Mouse (Mus musculus) cerebellum, adult 2 months (tissue): ENCODE data around the gene Tac4.

Experiments used
- CTCF ChIP-seq: fragments of 200-500 bp; IDR thresholded peaks from 2 replicates; pipeline ENCODE4 v1.5.1; 2011; ENCODE audit warnings: low read depth, mild to moderate bottlenecking, control low read depth, low read length, moderate library complexity, borderline replicate concordance; ENCODE audit not compliant: insufficient read depth
- POLR2A ChIP-seq: fragments of 200-500 bp; IDR thresholded peaks from 2 replicates; pipeline ENCODE4 v1.6.1; 2011; ENCODE audit warnings: low read length, control low read depth, borderline replicate concordance; ENCODE audit not compliant: insufficient read depth

DNA sequence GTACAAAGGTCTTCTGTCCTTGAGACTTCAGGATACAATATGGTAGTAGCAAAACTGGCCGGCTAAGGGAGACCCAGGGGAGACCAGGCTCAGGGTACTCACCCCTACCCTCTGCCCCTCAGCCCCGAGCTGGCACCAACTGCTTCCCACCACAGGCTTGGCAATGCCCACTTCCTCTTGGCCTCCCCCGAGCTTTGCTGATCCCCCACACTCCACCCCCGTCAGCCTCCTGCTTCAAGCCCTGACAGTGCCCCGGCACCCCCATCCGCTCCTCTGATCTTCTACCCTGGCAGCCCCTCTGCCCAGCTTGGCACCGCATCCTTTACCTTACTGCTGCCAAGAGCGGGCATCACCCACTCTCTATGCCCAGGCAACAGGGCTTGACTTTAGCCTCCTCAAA lies 7.2 kb upstream of the Tac4 start:
- TF ChIP-seq POLR2A (no peak), CTCF (no peak)
